Mouse (Mus musculus) neutrophil, adult 83 days (primary cell): ENCODE measurements around the gene Gpr35. TPM values are rescaled to one million over a fixed set of nuclear protein-coding genes. Genes with fewer than 3 reads are reported as not detected.

Experiments
- total RNA-seq, 2 experiments: library from RNA; stranded (reverse); gene quantifications; one replicate each; pipeline ENCODE4 v1.2.4; 2023

The Gpr35 gene
- 10 to 100 TPM; 21.5 to 29.4 TPM for total RNA-seq

GRCm38 (mm10) chr1:92950607-92951006 is at the start of gene Gpr35:
Gene Gpr35, plus strand, starts transcription at chr1:92950865.

GRCm38 (mm10) chr1:92902786-92903185 is 47.9 kb upstream of the Gpr35 start, which contains the start of gene Ankmy1:
Gene Ankmy1, minus strand, starts transcription at chr1:92902906.

GRCm38 (mm10) chr1:92906779-92907631 is 43.7 kb upstream of the Gpr35 start, which contains the start of gene Dusp28:
Gene Dusp28, plus strand, starts transcription at chr1:92906981.

GRCm38 (mm10) chr1:92910239-92910885 is 40.3 kb upstream of the Gpr35 start, which contains the start of gene Rnpepl1:
Gene Rnpepl1, plus strand, starts transcription at chr1:92910783.

GRCm38 (mm10) chr1:92934182-92934827 is 16.4 kb upstream of the Gpr35 start, which contains the start of gene Capn10:
Gene Capn10, plus strand, starts transcription at chr1:92934376.

GRCm38 (mm10) chr1:93006061-93006460 is 55.4 kb downstream of the Gpr35 start, which contains the start of gene Aqp12:
Gene Aqp12, plus strand, starts transcription at chr1:93006334.

Other genes with a start within 250 kb of the Gpr35 start
- gene Gpc1, start 119.2 kb upstream of the Gpr35 start, total RNA-seq = 10 to 100 TPM; 29.9 to 38.4 TPM
- gene Ankmy1, start 48.0 kb upstream of the Gpr35 start, total RNA-seq = under 1 TPM in 1 of 2 experiments, not detected in 1; 0.26 TPM
- 1 to 10 TPM; 1.7 to 2.5 TPM for gene Dusp28, start 43.9 kb upstream of the Gpr35 start, total RNA-seq
- 10 to 100 TPM; 71.9 TPM for gene Rnpepl1, start 40.1 kb upstream of the Gpr35 start, total RNA-seq
- 10 to 100 TPM; 15.5 to 18.4 TPM for gene Capn10, start 16.5 kb upstream of the Gpr35 start, total RNA-seq
- not detected for gene Aqp12, start 55.5 kb downstream of the Gpr35 start, total RNA-seq
- gene Kif1a, start 151.1 kb downstream of the Gpr35 start, total RNA-seq = under 1 TPM; 0.15 to 0.20 TPM
- not detected for gene Agxt, start 184.4 kb downstream of the Gpr35 start, total RNA-seq
- not detected for gene 2310007B03Rik, start 210.1 kb downstream of the Gpr35 start, total RNA-seq
- gene Crocc2, start 217.9 kb downstream of the Gpr35 start, total RNA-seq = not detected